Mouse (Mus musculus) kidney, postnatal 36 days (tissue): ENCODE measurements around the gene Tunar.
A peak's percentile ranks its signal among the peaks of the same experiment; 100 is the strongest.

ENCODE experiments used
- DNase-seq, 2 experiments: peaks; one replicate each; pipeline ENCODE4 v3.0.0; 2021 to 2022; ENCODE audit warnings: mixed read lengths in 2 of 2

The Tunar gene

GRCm38 (mm10) chr12:105333570-105333969 is at the start of gene Tunar:
Gene Tunar (plus strand): TSS chr12:105333870.
- no peak for DNase-seq

- no peak for DNase-seq
Measured at GRCm38 (mm10) chr12:105312571-105313035, 21.1 kb upstream of the Tunar start.

GRCm38 (mm10) chr12:105314328-105314727 is 19.3 kb upstream of the Tunar start:
- DNase-seq: no peak

- peak; percentile 36 to 60 for DNase-seq
Measured at GRCm38 (mm10) chr12:105322160-105322559, 11.5 kb upstream of the Tunar start.

GRCm38 (mm10) chr12:105327051-105327450 is 6.6 kb upstream of the Tunar start:
- DNase-seq: no peak

- no peak for DNase-seq
Measured at GRCm38 (mm10) chr12:105328396-105328795, 5.3 kb upstream of the Tunar start.

- no peak for DNase-seq
Measured at GRCm38 (mm10) chr12:105336094-105336420, 2.4 kb downstream of the Tunar start.

- peak in 1 of 2 experiments; percentile 26 for DNase-seq
Measured at GRCm38 (mm10) chr12:105336421-105337289, 3.0 kb downstream of the Tunar start.

GRCm38 (mm10) chr12:105337290-105338005 is 3.8 kb downstream of the Tunar start:
- DNase-seq: no peak

- no peak for DNase-seq
Measured at GRCm38 (mm10) chr12:105338256-105338977, 4.7 kb downstream of the Tunar start.

GRCm38 (mm10) chr12:105341523-105341922 is 7.9 kb downstream of the Tunar start:
- peak; percentile 68 to 86 for DNase-seq

- no peak for DNase-seq
Measured at GRCm38 (mm10) chr12:105344460-105344859, 10.8 kb downstream of the Tunar start.

- peak in 1 of 2 experiments; percentile 40 for DNase-seq
Measured at GRCm38 (mm10) chr12:105346861-105347260, 13.2 kb downstream of the Tunar start.

GRCm38 (mm10) chr12:105347261-105347660 is 13.6 kb downstream of the Tunar start:
- peak; percentile 88 to 89 for DNase-seq

- DNase-seq: no peak
Measured at GRCm38 (mm10) chr12:105354266-105354665, 20.6 kb downstream of the Tunar start.

- DNase-seq: no peak
Measured at GRCm38 (mm10) chr12:105354772-105355171, 21.1 kb downstream of the Tunar start.

- DNase-seq: no peak
Measured at GRCm38 (mm10) chr12:105356781-105357180, 23.1 kb downstream of the Tunar start.

GRCm38 (mm10) chr12:105363648-105364047 is 30.0 kb downstream of the Tunar start:
- DNase-seq: no peak

- DNase-seq: no peak
Measured at GRCm38 (mm10) chr12:105374564-105374963, 40.9 kb downstream of the Tunar start.

GRCm38 (mm10) chr12:105376976-105377375 is 43.3 kb downstream of the Tunar start:
- DNase-seq: no peak

GRCm38 (mm10) chr12:105382733-105383132 is 49.1 kb downstream of the Tunar start:
- DNase-seq: no peak

GRCm38 (mm10) chr12:105394671-105395070 is 61.0 kb downstream of the Tunar start:
- no peak for DNase-seq

- no peak for DNase-seq
Measured at GRCm38 (mm10) chr12:105398172-105398571, 64.5 kb downstream of the Tunar start.
